Mouse (Mus musculus): ENCODE measurements around the gene Adarb2. TPM values are rescaled to one million over a fixed set of nuclear protein-coding genes. Genes with fewer than 3 reads are reported as not detected.

The Adarb2 gene
- polyA plus RNA-seq, 1 experiment from 2014 or later: 15.2 TPM

DNA sequence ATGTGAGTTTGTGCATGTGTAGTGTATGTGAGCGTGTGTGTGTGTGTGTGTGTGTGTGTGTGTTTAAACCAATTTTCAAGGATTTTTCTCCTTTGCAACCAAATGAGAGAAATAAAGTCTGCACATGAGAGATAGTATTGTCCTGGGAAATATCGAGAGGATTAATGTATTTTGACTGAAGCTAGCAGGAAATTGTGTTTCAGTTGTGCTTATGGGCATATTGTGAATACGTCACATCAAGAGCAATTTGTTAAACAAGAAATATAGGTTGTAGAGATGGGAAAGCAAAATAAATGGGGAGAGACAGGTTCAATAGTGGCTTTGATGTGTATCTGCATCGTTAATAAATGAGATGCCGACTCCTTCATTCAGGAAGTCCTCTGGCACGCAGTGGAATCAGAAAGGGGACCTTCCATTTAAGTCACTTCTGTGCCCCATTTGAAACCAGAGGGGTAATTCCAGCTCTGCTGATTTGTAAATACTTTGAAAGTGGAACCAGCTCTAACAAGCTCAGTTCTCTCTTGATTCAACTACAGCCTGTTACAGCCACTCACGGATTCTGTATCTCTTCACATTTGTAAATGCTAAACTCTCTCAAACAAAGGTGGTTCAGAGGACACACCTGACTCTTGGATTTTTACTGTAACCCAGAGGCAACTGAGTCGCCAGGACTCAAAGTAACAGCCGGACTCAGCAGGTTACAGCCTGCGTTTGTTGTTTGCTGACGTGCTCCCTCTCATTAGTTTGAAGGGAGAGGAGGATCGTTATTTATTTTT lies 265.1 kb downstream of the Adarb2 start:
- ATAC-seq (ENCODE audit: low read depth): no peak
- Histone ChIP-seq H3K4me3 (no peak overlapping the region), H3K36me3 (no peaks in the 10 kb centered on the region), H3K4me2 (no peak overlapping the region), H3K9me3 (no peaks in the 10 kb centered on the region), H3K9ac (no peak overlapping the region), H3K4me1 (replicated peaks) (no peaks in the 10 kb centered on the region), H3K27me3 (no peaks in the 10 kb centered on the region), H3K27ac (replicated peaks) (no peak overlapping the region)
- WGBS: 69% methylated on average over 12 of the region's 12 CpGs

DNA sequence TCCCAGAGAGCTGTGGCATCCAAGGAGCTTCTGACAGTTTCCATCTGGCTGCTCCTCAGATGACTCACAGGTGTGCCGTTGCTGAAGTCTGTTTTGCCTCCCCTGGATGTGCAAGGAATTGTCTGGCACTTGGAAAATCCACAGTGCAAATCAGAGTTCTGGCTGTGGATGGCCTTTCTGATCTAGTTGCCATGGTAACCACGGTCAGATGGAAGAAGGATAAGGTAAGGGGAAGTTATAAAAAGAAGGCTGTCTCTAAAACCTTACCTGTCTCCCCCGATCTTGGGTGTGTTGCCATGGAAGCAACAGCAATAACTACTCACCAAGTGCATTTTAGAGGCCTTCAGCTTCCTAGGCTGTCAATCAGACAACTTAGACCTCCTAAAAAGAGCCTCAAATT lies 273.6 kb downstream of the Adarb2 start:
- no peak overlapping the region for H3K27ac ChIP-seq (replicated peaks)
- WGBS: 73% methylated on average over 3 of the region's 3 CpGs
- no peaks in the 10 kb centered on the region for H3K9me3 ChIP-seq

GRCm38 (mm10) chr13:8478731-8479130 lies 276.1 kb downstream of the Adarb2 start:
- 84% methylated on average over 1 of the region's 1 CpGs for WGBS

More for the DNA sequence above, 273.6 kb downstream of the Adarb2 start:
- no peaks in the 10 kb centered on the region for H3K27me3 ChIP-seq
- H3K9ac ChIP-seq: no peak overlapping the region
- no peak overlapping the region for H3K4me2 ChIP-seq
- H3K4me3 ChIP-seq: no peak overlapping the region
- H3K36me3 ChIP-seq: no peaks in the 10 kb centered on the region
- no peaks in the 10 kb centered on the region for H3K4me1 ChIP-seq (replicated peaks)
- no peak; the same call in 1 of the 2 replicates for ATAC-seq (ENCODE audit: low read depth)

DNA sequence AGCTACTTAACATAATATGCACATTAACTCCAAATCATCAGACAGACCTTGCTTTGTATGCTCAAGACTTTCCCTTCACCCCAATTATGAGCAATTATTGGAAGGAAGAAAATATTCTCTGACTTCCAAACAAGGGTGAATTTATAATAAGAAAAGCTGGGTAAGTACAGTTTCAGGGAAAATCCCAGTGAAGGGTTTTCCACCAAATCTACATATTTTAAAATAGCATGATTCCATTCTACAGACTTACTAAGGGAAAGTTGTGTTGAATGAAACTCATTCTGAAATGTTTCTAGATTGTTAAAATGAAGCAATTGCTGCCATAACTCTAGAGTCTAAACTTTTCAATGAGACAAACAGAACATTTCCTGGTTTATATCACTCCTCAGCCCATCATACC lies 277.3 kb downstream of the Adarb2 start:
- no peak for ATAC-seq (ENCODE audit: low read depth)
- no peak overlapping the region for H3K4me2 ChIP-seq
- H3K9ac ChIP-seq: no peak overlapping the region
- no peaks in the 10 kb centered on the region for H3K27me3 ChIP-seq
- no peaks in the 10 kb centered on the region for H3K36me3 ChIP-seq
- no peak overlapping the region for H3K27ac ChIP-seq (replicated peaks)
- peaks cover 12% of the 10 kb centered on the region for H3K4me1 ChIP-seq (replicated peaks)
- no peaks in the 10 kb centered on the region for H3K9me3 ChIP-seq
- H3K4me3 ChIP-seq: no peak overlapping the region

More at GRCm38 (mm10) chr13:8478731-8479130, 276.1 kb downstream of the Adarb2 start:
- no peaks in the 10 kb centered on the region for H3K4me1 ChIP-seq (replicated peaks)
- no peak overlapping the region for H3K4me2 ChIP-seq
- no peak for ATAC-seq (ENCODE audit: low read depth)
- H3K4me3 ChIP-seq: no peak overlapping the region
- H3K27me3 ChIP-seq: no peaks in the 10 kb centered on the region
- H3K9me3 ChIP-seq: no peaks in the 10 kb centered on the region
- no peak overlapping the region for H3K9ac ChIP-seq
- no peaks in the 10 kb centered on the region for H3K36me3 ChIP-seq
- no peak overlapping the region for H3K27ac ChIP-seq (replicated peaks)

DNA sequence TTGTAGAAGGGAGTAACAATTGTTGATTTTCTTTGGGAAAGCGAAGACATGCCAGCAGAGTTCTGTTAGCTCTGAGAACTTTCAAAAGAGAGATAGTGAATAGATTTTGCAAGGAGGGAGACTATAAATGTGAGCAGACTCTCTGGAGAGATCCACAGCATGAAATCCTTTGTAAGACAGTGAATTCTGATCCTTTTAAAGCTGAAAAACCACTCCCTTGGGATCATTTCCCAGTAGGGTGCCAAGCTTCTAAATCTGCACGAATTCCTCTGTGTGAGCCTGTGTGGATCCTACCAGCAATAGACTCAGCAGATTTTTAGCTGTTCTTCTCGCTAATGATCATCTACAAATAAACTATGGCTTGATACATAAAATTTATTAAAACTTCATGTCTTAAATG lies 278.7 kb downstream of the Adarb2 start:
- H3K27ac ChIP-seq (replicated peaks): no peak overlapping the region
- 43% methylated on average over 3 of the region's 3 CpGs for WGBS

GRCm38 (mm10) chr13:8484592-8485272 lies 282.1 kb downstream of the Adarb2 start:
- Histone ChIP-seq H3K27me3 (no peaks in the 10 kb centered on the region), H3K27ac (replicated peaks) (0 out of 2 replicates have a peak overlapping the region, but pooled peaks have one; percentile 5), H3K9ac (no peak overlapping the region), H3K9me3 (no peaks in the 10 kb centered on the region), H3K4me1 (replicated peaks) (peaks cover 13% of the 10 kb centered on the region), H3K36me3 (no peaks in the 10 kb centered on the region), H3K4me3 (no peak overlapping the region), H3K4me2 (no peak overlapping the region)
- 21% methylated on average over 4 of the region's 4 CpGs for WGBS
- ATAC-seq (ENCODE audit: low read depth): peak; percentile 86

More for the DNA sequence above, 278.7 kb downstream of the Adarb2 start:
- no peak for ATAC-seq (ENCODE audit: low read depth)
- Histone ChIP-seq H3K4me1 (replicated peaks) (peaks cover 13% of the 10 kb centered on the region), H3K9me3 (no peaks in the 10 kb centered on the region), H3K36me3 (no peaks in the 10 kb centered on the region), H3K9ac (no peak overlapping the region), H3K4me2 (no peak overlapping the region), H3K27me3 (no peaks in the 10 kb centered on the region), H3K4me3 (no peak overlapping the region)

- Histone ChIP-seq H3K4me1 (replicated peaks) (peaks cover 13% of the 10 kb centered on the region), H3K27me3 (no peaks in the 10 kb centered on the region), H3K4me3 (no peak overlapping the region), H3K9me3 (no peaks in the 10 kb centered on the region), H3K4me2 (no peak overlapping the region), H3K36me3 (no peaks in the 10 kb centered on the region), H3K27ac (replicated peaks) (no peak overlapping the region), H3K9ac (no peak overlapping the region)
- no peak for ATAC-seq (ENCODE audit: low read depth)
- WGBS: 74% methylated on average over 5 of the region's 5 CpGs
These were observed 285.2 kb downstream of the Adarb2 start for GRCm38 (mm10) chr13:8487756-8488434.

DNA sequence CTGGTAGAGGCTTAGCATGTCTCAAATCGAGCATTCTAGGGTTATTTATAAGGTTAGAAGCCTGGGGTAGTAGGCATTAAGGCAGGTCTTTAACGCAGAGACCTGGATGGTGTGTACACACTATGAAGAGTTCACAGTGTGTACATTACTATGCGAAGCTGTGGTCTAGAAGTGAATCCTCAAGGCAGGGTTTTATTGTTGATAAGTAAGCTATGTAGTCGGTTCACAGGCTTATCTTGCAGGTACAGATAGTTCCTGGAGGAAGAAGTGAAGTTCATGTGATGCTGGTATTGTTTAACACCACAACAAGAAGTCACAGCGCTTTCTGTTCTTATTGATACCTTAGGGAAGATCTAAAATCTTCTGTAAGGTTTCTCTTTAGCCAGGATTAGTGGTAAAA lies 290.7 kb downstream of the Adarb2 start:
- no peak overlapping the region for H3K27ac ChIP-seq (replicated peaks)

GRCm38 (mm10) chr13:8499551-8499950 lies 296.9 kb downstream of the Adarb2 start:
- H3K9me3 ChIP-seq: no peaks in the 10 kb centered on the region
- no peak overlapping the region for H3K4me2 ChIP-seq
- ATAC-seq (ENCODE audit: low read depth): no peak
- no peaks in the 10 kb centered on the region for H3K27me3 ChIP-seq
- no peak overlapping the region for H3K4me3 ChIP-seq
- no peaks in the 10 kb centered on the region for H3K36me3 ChIP-seq
- no peak overlapping the region for H3K9ac ChIP-seq
- 65% methylated on average over 5 of the region's 5 CpGs for WGBS
- H3K4me1 ChIP-seq (replicated peaks): no peaks in the 10 kb centered on the region
- H3K27ac ChIP-seq (replicated peaks): no peak overlapping the region

More for the DNA sequence above, 290.7 kb downstream of the Adarb2 start:
- H3K9ac ChIP-seq: no peak overlapping the region
- H3K4me1 ChIP-seq (replicated peaks): no peaks in the 10 kb centered on the region
- no peak overlapping the region for H3K4me2 ChIP-seq
- no peak for ATAC-seq (ENCODE audit: low read depth)
- no peaks in the 10 kb centered on the region for H3K9me3 ChIP-seq
- WGBS: 87% methylated on average over 5 of the region's 5 CpGs
- H3K36me3 ChIP-seq: no peaks in the 10 kb centered on the region
- no peak overlapping the region for H3K4me3 ChIP-seq
- H3K27me3 ChIP-seq: no peaks in the 10 kb centered on the region

- H3K4me2 ChIP-seq: no peak overlapping the region
- WGBS: 68% methylated on average over 7 of the region's 7 CpGs
- H3K27me3 ChIP-seq: no peaks in the 10 kb centered on the region
- no peak overlapping the region for H3K27ac ChIP-seq (replicated peaks)
- H3K36me3 ChIP-seq: no peaks in the 10 kb centered on the region
- H3K9ac ChIP-seq: no peak overlapping the region
- no peak for ATAC-seq (ENCODE audit: low read depth)
- no peaks in the 10 kb centered on the region for H3K9me3 ChIP-seq
- H3K4me3 ChIP-seq: no peak overlapping the region
- 0 out of 2 replicates have a peak, but pooled peaks cover 5% of the 10 kb centered on the region for H3K4me1 ChIP-seq (replicated peaks)
These were observed 308.6 kb downstream of the Adarb2 start for GRCm38 (mm10) chr13:8511069-8511817.

- no peak for ATAC-seq (ENCODE audit: low read depth)
- Histone ChIP-seq H3K9ac (no peak overlapping the region), H3K4me3 (no peak overlapping the region), H3K4me1 (replicated peaks) (0 out of 2 replicates have a peak, but pooled peaks cover 4% of the 10 kb centered on the region), H3K27me3 (no peaks in the 10 kb centered on the region), H3K36me3 (no peaks in the 10 kb centered on the region), H3K27ac (replicated peaks) (no peak overlapping the region), H3K4me2 (no peak overlapping the region), H3K9me3 (no peaks in the 10 kb centered on the region)
- WGBS: 43% methylated on average over 4 of the region's 4 CpGs
These were observed 313.5 kb downstream of the Adarb2 start for GRCm38 (mm10) chr13:8515979-8516715.
